Mouse (Mus musculus) MEL (cell line): ENCODE results near the gene Scnm1.

Experiments
- CTCF ChIP-seq, 3 experiments: IDR thresholded peaks in 2 of 3; conservative IDR thresholded peaks in 1 of 3; 2 replicates each; pipeline ENCODE4 v1.5.1; 2011 to 2012; ENCODE audit warnings: low read length in 3 of 3, low read depth in 2 of 3, mild to moderate bottlenecking in 2 of 3, improper control_type of control experiment in 1 of 3, inconsistent platforms in 1 of 3, mixed read lengths in 1 of 3, moderate library complexity in 1 of 3; ENCODE audit not compliant: control insufficient read depth in 1 of 3, insufficient read depth in 1 of 3, poor library complexity in 1 of 3, severe bottlenecking in 1 of 3
- JUND ChIP-seq: IDR thresholded peaks from 2 replicates; pipeline ENCODE4 v1.6.1; 2011; ENCODE audit warnings: low read depth, mild to moderate bottlenecking, improper control_type of control experiment, low read length
- POLR2A ChIP-seq, 2 experiments: IDR thresholded peaks; 2 replicates each; pipeline ENCODE4 v1.6.1; 2011 to 2012; ENCODE audit warnings: low read length in 2 of 2, mild to moderate bottlenecking in 2 of 2, control low read depth in 1 of 2, improper control_type of control experiment in 1 of 2, low read depth in 1 of 2, moderate library complexity in 1 of 2; ENCODE audit not compliant: control insufficient read depth in 1 of 2, insufficient read depth in 1 of 2, poor library complexity in 1 of 2
- POLR2AphosphoS5 ChIP-seq: IDR thresholded peaks from 2 replicates; pipeline ENCODE4 v1.6.1; 2012; ENCODE audit warnings: low read depth, borderline replicate concordance, mild to moderate bottlenecking, inconsistent platforms, low read length, moderate library complexity, mixed read lengths
- TBP ChIP-seq: IDR thresholded peaks from 2 replicates; pipeline ENCODE4 v1.8.0; 2011; ENCODE audit warnings: low read depth, low read length, improper control_type of control experiment
- USF1 ChIP-seq: IDR thresholded peaks from 2 replicates; pipeline ENCODE4 v1.6.1; 2014; ENCODE audit warnings: low read depth, mild to moderate bottlenecking, inconsistent platforms, low read length, improper control_type of control experiment, moderate library complexity
- ZMIZ1 ChIP-seq: IDR thresholded peaks from 2 replicates; pipeline ENCODE4 v1.6.1; 2012; ENCODE audit warnings: low read depth, mild to moderate bottlenecking, inconsistent platforms, low read length, improper control_type of control experiment, moderate library complexity

DNA sequence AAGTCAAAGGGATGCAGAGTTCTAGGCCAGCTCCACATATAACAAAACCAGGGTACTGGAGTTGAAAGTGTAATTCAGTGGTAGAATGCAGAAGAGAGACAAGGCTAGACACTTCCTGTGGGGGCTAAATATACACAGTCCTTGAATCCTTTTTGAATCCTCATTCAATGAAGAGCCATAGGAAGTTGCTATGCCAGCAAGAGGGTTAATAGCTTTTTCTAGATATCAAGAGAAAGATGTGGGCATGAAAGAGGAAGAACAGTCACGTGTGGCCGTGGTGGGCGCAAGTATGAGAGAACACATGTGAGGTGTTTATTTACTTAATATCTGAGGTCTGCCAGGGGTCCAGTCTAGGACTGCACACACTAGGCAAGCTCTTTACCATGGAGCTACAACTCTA lies 2.5 kb upstream of the Scnm1 start:
- TF ChIP-seq USF1 = peak; percentile 92
- no peak; the same call in 1 of the 2 replicates for TF ChIP-seq ZMIZ1
- no peak for TF ChIP-seq TBP
- TF ChIP-seq JUND = no peak
- TF ChIP-seq POLR2AphosphoS5 = no peak
- no peak for TF ChIP-seq CTCF (IDR thresholded peaks at IDR 0.05 in 2 of 3, conservative IDR thresholded peaks at IDR 0.05 in 1 of 3; ENCODE audit: control insufficient read depth in 1 of 3, insufficient read depth in 1 of 3, low read depth in 2 of 3, low read length in 3 of 3, poor library complexity in 1 of 3, severe bottlenecking in 1 of 3)
- no peak for TF ChIP-seq POLR2A (IDR thresholded peaks at IDR 0.05; ENCODE audit: control insufficient read depth in 1 of 2, insufficient read depth in 1 of 2, low read depth in 1 of 2, low read length in 2 of 2, poor library complexity in 1 of 2)
